Mouse (Mus musculus): ENCODE measurements at regions not wholly inside any gene's neighbourhood (a gene's known extent, or its start where the extent isn't known, plus 50 kb on each side); places are given as distances from the start of the nearest gene placed in this dataset.
A peak's percentile ranks its signal among the peaks of the same experiment; 100 is the strongest.

- Histone ChIP-seq H3K4me3 (no peak overlapping the region), H3K36me3 (replicated peaks) (no peaks in the 10 kb centered on the region), H3K4me1 (peaks cover 7% of the 10 kb centered on the region), H3K27ac (no peak overlapping the region), H3K9me3 (no peaks in the 10 kb centered on the region), H3K9ac (no peak overlapping the region), H3K27me3 (replicated peaks) (peaks cover 4% of the 10 kb centered on the region; the same call in 1 of the 2 replicates), H3K4me2 (no peak overlapping the region)
- 90% methylated on average over 3 of the region's 3 CpGs for WGBS
- ATAC-seq (replicated peaks): no peak
Measured at GRCm38 (mm10) chr9:61176856-61177255, 195.3 kb upstream of the Tle3 start.

GRCm38 (mm10) chr9:61186541-61187420, 185.4 kb upstream of the Tle3 start:
- H3K9ac ChIP-seq: no peak overlapping the region
- no peaks in the 10 kb centered on the region for H3K27me3 ChIP-seq (replicated peaks)
- no peaks in the 10 kb centered on the region for H3K9me3 ChIP-seq
- H3K36me3 ChIP-seq (replicated peaks): no peaks in the 10 kb centered on the region
- no peak overlapping the region for H3K4me2 ChIP-seq
- no peaks in the 10 kb centered on the region for H3K4me1 ChIP-seq
- WGBS: 60% methylated on average over 8 of the region's 8 CpGs
- H3K27ac ChIP-seq: no peak overlapping the region
- no peak for ATAC-seq (replicated peaks)
- no peak overlapping the region for H3K4me3 ChIP-seq

GRCm38 (mm10) chr9:61187713-61188399, 184.3 kb upstream of the Tle3 start:
- Histone ChIP-seq H3K4me2 (no peak overlapping the region), H3K4me3 (no peak overlapping the region), H3K9ac (no peak overlapping the region), H3K27ac (no peak overlapping the region), H3K9me3 (no peaks in the 10 kb centered on the region), H3K36me3 (replicated peaks) (no peaks in the 10 kb centered on the region), H3K27me3 (replicated peaks) (no peaks in the 10 kb centered on the region), H3K4me1 (no peaks in the 10 kb centered on the region)
- ATAC-seq (replicated peaks): no peak
- 47% methylated on average over 3 of the region's 3 CpGs for WGBS

GRCm38 (mm10) chr9:61189295-61189694, 182.9 kb upstream of the Tle3 start:
- Histone ChIP-seq H3K27me3 (replicated peaks) (no peaks in the 10 kb centered on the region), H3K36me3 (replicated peaks) (no peaks in the 10 kb centered on the region), H3K4me2 (no peak overlapping the region), H3K9me3 (no peaks in the 10 kb centered on the region), H3K9ac (no peak overlapping the region), H3K27ac (no peak overlapping the region), H3K4me3 (no peak overlapping the region), H3K4me1 (no peaks in the 10 kb centered on the region)
- no peak for ATAC-seq (replicated peaks)
- WGBS: 89% methylated on average over 8 of the region's 8 CpGs

- peaks cover 12% of the 10 kb centered on the region for H3K4me1 ChIP-seq
- 28% methylated on average over 4 of the region's 4 CpGs for WGBS
- 0 out of 2 replicates have a peak, but pooled peaks cover 6% of the 10 kb centered on the region for H3K27me3 ChIP-seq (replicated peaks)
- H3K9ac ChIP-seq: no peak overlapping the region
- H3K4me3 ChIP-seq: no peak overlapping the region
- H3K4me2 ChIP-seq: no peak overlapping the region
- no peaks in the 10 kb centered on the region for H3K9me3 ChIP-seq
- ATAC-seq (replicated peaks): no peak
- H3K36me3 ChIP-seq (replicated peaks): no peaks in the 10 kb centered on the region
- H3K27ac ChIP-seq: no peak overlapping the region
Measured at GRCm38 (mm10) chr9:61199077-61199753, 173.0 kb upstream of the Tle3 start.

DNA sequence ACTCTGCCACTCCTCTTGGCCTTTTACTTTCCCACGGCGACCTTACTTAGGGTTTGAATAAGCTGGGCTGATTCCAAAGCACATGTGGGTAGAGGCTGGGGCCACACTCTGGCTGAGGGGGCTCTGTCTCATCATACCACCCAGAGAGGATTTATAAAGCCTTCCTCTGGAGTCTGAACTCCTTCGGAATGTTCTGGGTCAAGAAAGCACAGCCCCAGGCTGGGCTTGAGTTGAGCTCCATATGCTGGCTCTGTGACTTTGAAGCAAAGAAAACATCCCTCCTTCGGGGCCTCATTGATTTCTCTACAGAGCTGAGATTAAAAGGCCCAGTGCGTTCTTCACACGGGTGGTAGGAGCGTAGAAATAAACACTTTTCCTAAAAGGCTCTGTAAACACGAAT, 172.3 kb upstream of the Tle3 start:
- no peak for ATAC-seq (replicated peaks)
- no peak overlapping the region for H3K4me2 ChIP-seq
- no peak overlapping the region for H3K27ac ChIP-seq
- H3K27me3 ChIP-seq (replicated peaks): 0 out of 2 replicates have a peak, but pooled peaks cover 2% of the 10 kb centered on the region
- no peaks in the 10 kb centered on the region for H3K9me3 ChIP-seq
- no peaks in the 10 kb centered on the region for H3K36me3 ChIP-seq (replicated peaks)
- H3K4me3 ChIP-seq: no peak overlapping the region
- no peak overlapping the region for H3K9ac ChIP-seq
- WGBS: 33% methylated on average over 8 of the region's 8 CpGs
- peaks cover 16% of the 10 kb centered on the region for H3K4me1 ChIP-seq

- 27% methylated on average over 5 of the region's 5 CpGs for WGBS
Measured at GRCm38 (mm10) chr9:61200295-61200955, 171.7 kb upstream of the Tle3 start.

DNA sequence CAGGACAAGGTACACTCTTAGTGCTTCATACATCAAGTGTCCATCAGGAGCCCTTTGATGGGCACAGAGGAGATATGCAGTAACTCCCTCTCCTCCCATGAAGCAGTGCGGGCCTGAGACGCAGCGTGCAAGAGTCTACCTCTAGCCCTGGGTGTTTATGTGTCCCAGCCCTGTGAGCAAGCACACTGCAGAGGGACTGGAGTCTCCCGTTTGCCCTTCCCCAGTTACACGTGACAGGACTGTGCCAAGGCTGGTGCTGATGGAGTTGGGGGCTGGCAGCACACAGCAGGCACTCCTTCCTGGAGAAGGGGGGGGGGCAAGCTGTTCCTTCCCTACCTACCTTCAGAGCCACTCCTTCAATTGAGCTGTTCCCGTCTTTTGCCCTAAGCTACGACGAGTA, 167.1 kb upstream of the Tle3 start:
- WGBS: 68% methylated on average over 8 of the region's 8 CpGs
- ATAC-seq (replicated peaks): peak; percentile 67; the same call in 1 of the 2 replicates
- H3K4me3 ChIP-seq: no peak overlapping the region
- no peak overlapping the region for H3K9ac ChIP-seq
- H3K36me3 ChIP-seq (replicated peaks): no peaks in the 10 kb centered on the region
- H3K27me3 ChIP-seq (replicated peaks): no peaks in the 10 kb centered on the region
- H3K27ac ChIP-seq: peak overlapping the region; percentile 19; the same call in 1 of the 2 replicates
- H3K4me1 ChIP-seq: peaks cover 33% of the 10 kb centered on the region
- H3K9me3 ChIP-seq: no peaks in the 10 kb centered on the region
- no peak overlapping the region for H3K4me2 ChIP-seq

More at GRCm38 (mm10) chr9:61200295-61200955, 171.7 kb upstream of the Tle3 start:
- no peak for ATAC-seq (replicated peaks)
- no peaks in the 10 kb centered on the region for H3K27me3 ChIP-seq (replicated peaks)
- H3K9ac ChIP-seq: no peak overlapping the region
- no peak overlapping the region for H3K4me2 ChIP-seq
- H3K4me1 ChIP-seq: peaks cover 21% of the 10 kb centered on the region
- no peak overlapping the region for H3K27ac ChIP-seq
- no peak overlapping the region for H3K4me3 ChIP-seq
- no peaks in the 10 kb centered on the region for H3K9me3 ChIP-seq
- no peaks in the 10 kb centered on the region for H3K36me3 ChIP-seq (replicated peaks)

- peaks cover 29% of the 10 kb centered on the region for H3K4me1 ChIP-seq
- no peak; the same call in 1 of the 2 replicates for ATAC-seq (replicated peaks)
- H3K27me3 ChIP-seq (replicated peaks): no peaks in the 10 kb centered on the region
- H3K4me2 ChIP-seq: no peak overlapping the region
- H3K9ac ChIP-seq: no peak overlapping the region
- H3K9me3 ChIP-seq: no peaks in the 10 kb centered on the region
- H3K36me3 ChIP-seq (replicated peaks): no peaks in the 10 kb centered on the region
- H3K27ac ChIP-seq: no peak overlapping the region; the same call in 1 of the 2 replicates
- 40% methylated on average over 13 of the region's 13 CpGs for WGBS
- no peak overlapping the region for H3K4me3 ChIP-seq
Measured at GRCm38 (mm10) chr9:61206725-61207365, 165.3 kb upstream of the Tle3 start.

DNA sequence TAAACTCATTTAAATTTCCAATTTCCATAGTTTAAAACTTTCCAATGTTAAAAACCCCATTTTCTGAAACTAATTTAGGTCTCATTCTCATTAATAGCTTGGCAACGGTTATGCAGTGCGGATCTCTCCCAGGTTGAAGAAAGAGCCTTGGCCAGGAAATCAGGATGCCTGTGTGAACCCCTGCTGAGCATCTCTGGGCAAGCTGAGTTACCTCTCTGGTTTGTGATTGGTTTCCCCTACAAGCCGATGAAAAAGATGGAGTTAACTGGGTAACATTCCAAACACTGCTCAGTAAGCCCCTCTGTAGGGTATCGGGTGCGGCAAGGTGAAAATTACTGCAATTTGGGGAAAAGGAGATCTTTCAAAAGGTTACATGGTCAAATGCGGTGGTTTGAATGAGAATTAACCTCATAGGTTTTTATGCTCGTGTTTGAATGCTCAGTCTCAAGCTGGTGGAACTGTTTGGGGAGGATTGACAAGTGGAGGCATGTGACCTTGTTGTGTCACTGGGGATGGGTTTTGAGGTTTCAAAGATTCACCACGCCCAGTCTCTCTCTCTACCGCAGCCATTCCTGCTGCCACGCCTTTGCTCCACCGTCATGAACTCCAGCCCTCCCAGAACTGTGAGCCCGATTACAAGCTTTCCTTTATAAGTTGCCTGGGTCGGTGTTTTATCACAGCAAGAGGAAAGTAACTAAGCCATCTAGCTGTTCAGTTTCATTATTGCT, 164.6 kb upstream of the Tle3 start:
- Histone ChIP-seq H3K4me1 (peaks cover 26% of the 10 kb centered on the region), H3K9me3 (no peaks in the 10 kb centered on the region), H3K36me3 (replicated peaks) (no peaks in the 10 kb centered on the region), H3K9ac (no peak overlapping the region), H3K27ac (no peak overlapping the region), H3K4me3 (no peak overlapping the region), H3K27me3 (replicated peaks) (no peaks in the 10 kb centered on the region), H3K4me2 (no peak overlapping the region)
- 91% methylated on average over 13 of the region's 13 CpGs for WGBS
- no peak for ATAC-seq (replicated peaks)

DNA sequence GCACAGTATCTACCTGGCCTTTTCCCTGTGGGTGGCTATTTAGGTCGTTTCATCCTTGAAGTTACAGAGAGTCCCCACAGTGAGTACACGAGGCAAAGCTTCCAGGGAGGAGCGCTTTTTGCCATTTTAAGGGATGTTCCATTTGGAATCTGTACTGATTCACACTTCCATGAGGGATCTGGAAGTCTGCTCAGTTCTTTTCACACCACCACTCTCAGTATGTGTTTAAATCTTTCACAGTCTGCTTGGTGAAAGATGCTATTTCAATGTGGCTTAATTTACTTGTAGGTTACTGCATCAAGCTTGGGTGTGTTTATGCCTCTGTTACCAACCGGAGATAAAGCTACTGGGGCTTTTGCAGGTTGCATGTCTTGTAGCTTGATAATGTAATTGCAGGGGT, 160.5 kb upstream of the Tle3 start:
- no peaks in the 10 kb centered on the region for H3K9me3 ChIP-seq
- H3K27ac ChIP-seq: no peak overlapping the region
- no peak overlapping the region for H3K4me3 ChIP-seq
- no peak overlapping the region for H3K4me2 ChIP-seq
- H3K36me3 ChIP-seq (replicated peaks): no peaks in the 10 kb centered on the region
- H3K27me3 ChIP-seq (replicated peaks): no peaks in the 10 kb centered on the region
- no peak overlapping the region for H3K9ac ChIP-seq
- ATAC-seq (replicated peaks): no peak
- peaks cover 19% of the 10 kb centered on the region for H3K4me1 ChIP-seq
- 64% methylated on average over 4 of the region's 4 CpGs for WGBS
